Mouse (Mus musculus): Measurements from ENCODE around the gene Lrrc9. TPM values are rescaled to one million over a fixed set of nuclear protein-coding genes. Genes with fewer than 3 reads are reported as not detected.

The Lrrc9 gene
- polyA plus RNA-seq, 1 experiment, result 0.18 TPM

DNA sequence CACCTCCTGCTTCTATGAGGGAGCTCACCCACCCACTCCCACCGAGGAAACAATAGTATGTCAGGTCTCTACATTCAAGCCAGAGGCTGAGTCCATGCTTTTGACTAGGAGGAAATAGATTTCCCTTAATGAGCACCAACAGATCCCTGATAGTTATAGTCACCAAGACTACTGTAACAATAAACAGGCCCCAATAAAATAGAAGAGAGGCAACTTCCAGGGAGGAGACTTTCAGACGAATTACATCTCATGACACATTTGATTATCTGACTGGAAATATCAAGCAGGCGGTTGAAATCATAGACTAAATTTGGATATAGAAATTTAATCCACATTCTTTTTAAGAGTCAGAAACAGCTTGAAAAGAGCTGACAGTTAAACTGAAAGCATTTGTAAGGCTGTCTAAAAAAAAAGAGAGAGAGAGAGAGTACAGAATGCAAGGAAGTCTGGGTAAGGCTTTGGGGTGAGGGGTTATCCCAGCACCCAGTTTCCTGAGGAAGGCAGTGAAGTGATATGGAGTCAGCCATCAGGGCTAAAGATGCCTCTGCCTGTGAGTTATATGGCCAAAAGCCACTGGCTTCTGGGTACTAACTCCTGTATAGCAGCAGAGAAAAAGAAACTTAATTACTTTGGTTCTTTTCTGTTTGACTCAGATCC is 49.5 kb downstream of the Lrrc9 start:
- Histone ChIP-seq H3K4me3 (ENCODE audit: control insufficient read depth, insufficient read depth, low read length) (no peak overlapping the region), H3K27me3 (ENCODE audit: control insufficient read depth, insufficient read depth, low read length) (no peaks in the 10 kb centered on the region), H3K36me3 (ENCODE audit: control insufficient read depth, insufficient read depth, low read length) (no peaks in the 10 kb centered on the region), H3K27ac (ENCODE audit: control insufficient read depth, insufficient read depth, low read length) (no peak overlapping the region), H3K4me1 (replicated peaks; ENCODE audit: control insufficient read depth, insufficient read depth, low read length) (no peaks in the 10 kb centered on the region)
- no peak for TF ChIP-seq POLR2A (IDR thresholded peaks at IDR 0.05; ENCODE audit: control insufficient read depth, extremely low read depth, insufficient read depth, low read length, poor library complexity)
- TF ChIP-seq CTCF (IDR thresholded peaks at IDR 0.05; ENCODE audit: borderline replicate concordance, control insufficient read depth, extremely low read depth, insufficient read depth, low read length, poor library complexity), result no peak
- no peak for DNase-seq
- 86% methylated on average over 3 of the region's 3 CpGs for WGBS

DNA sequence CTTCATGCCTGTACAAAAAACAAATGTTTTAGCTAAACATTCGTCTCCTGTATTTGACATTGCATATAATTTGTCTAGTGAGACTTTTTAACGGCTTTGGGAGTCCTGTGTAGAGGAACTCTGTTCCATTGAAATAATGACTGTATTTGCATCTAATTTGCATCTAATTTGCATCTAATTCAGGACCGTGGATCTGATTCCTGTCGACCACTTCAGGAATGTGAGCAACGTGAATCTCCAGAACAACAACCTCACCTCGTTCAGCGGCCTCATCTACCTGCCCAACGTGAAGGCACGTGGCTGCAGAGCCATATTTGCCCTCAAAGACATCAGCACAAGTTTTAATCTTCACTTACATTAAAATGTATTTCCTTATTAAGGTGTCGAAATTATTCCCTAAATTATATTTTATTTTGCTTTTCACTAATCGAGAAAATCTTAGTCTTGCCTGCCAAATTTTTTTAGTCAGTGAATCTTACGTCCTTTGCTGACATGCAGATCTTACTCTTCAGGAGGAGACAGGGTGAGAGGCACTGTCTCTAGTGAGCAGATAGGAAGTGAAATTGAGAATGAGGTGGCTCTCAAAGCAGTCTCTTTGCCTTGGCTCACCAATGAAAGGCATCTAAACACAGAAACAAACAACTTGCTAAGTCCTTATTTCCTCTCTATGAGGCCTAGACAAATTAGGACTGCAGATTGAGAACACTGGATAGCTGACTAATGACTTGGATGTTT is 55.4 kb downstream of the Lrrc9 start:
- no peak overlapping the region for H3K4me3 ChIP-seq (ENCODE audit: control insufficient read depth, insufficient read depth, low read length)
- DNase-seq, result no peak
- no peaks in the 10 kb centered on the region for H3K36me3 ChIP-seq (ENCODE audit: control insufficient read depth, insufficient read depth, low read length)
- H3K27me3 ChIP-seq (ENCODE audit: control insufficient read depth, insufficient read depth, low read length), result no peaks in the 10 kb centered on the region
- TF ChIP-seq CTCF (IDR thresholded peaks at IDR 0.05; ENCODE audit: borderline replicate concordance, control insufficient read depth, extremely low read depth, insufficient read depth, low read length, poor library complexity) (no peak), POLR2A (IDR thresholded peaks at IDR 0.05; ENCODE audit: control insufficient read depth, extremely low read depth, insufficient read depth, low read length, poor library complexity) (no peak)
- H3K27ac ChIP-seq (ENCODE audit: control insufficient read depth, insufficient read depth, low read length), result no peak overlapping the region
- WGBS, result 86% methylated on average over 12 of the region's 12 CpGs
- H3K4me1 ChIP-seq (replicated peaks; ENCODE audit: control insufficient read depth, insufficient read depth, low read length), result no peaks in the 10 kb centered on the region

DNA sequence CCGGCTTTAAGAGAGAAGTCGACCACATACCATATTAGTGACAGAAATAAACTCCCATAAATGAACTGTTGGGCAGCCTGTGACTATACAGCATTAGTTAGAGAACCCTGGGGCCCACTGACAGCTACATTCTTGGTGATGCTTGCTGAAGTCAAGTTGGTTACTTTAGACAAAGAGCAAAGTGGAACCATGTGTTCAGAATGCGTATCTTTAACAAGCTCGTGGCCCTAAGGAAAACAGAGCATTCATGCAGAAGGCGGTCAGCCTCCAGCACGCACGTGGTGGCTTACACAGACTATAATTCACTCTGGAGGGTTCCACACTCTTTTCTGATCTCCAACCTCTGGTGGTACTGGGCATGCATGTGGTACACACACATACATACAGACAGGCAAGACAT is 67.9 kb downstream of the Lrrc9 start:
- WGBS, result 89% methylated on average over 7 of the region's 7 CpGs
- Histone ChIP-seq H3K27ac (ENCODE audit: control insufficient read depth, insufficient read depth, low read length) (no peak overlapping the region), H3K4me1 (replicated peaks; ENCODE audit: control insufficient read depth, insufficient read depth, low read length) (no peaks in the 10 kb centered on the region), H3K4me3 (ENCODE audit: control insufficient read depth, insufficient read depth, low read length) (no peak overlapping the region), H3K36me3 (ENCODE audit: control insufficient read depth, insufficient read depth, low read length) (no peaks in the 10 kb centered on the region), H3K27me3 (ENCODE audit: control insufficient read depth, insufficient read depth, low read length) (no peaks in the 10 kb centered on the region)
- no peak for DNase-seq
- TF ChIP-seq POLR2A (IDR thresholded peaks at IDR 0.05; ENCODE audit: control insufficient read depth, extremely low read depth, insufficient read depth, low read length, poor library complexity) (no peak), CTCF (IDR thresholded peaks at IDR 0.05; ENCODE audit: borderline replicate concordance, control insufficient read depth, extremely low read depth, insufficient read depth, low read length, poor library complexity) (no peak)

DNA sequence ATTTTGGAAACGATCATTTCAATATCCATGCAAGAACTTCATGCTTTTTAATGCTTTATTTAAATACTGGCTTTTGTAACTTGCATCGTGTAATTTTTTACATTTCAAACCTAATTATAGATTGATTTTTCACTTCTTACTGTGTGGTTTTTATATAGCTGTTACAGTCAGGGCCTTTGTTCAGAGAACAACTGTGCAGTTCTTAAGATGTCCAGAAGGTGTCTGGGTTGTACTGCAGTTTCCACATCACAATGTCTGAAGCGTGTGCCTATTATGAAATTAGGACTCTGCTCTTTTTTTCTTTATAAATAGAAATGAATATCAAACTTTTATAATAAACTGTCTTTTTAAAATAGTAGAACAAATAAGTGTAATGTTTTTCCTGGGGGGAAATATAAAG is 73.8 kb downstream of the Lrrc9 start:
- H3K27me3 ChIP-seq (ENCODE audit: control insufficient read depth, insufficient read depth, low read length), result no peaks in the 10 kb centered on the region
- WGBS, result 60% methylated on average over 3 of the region's 3 CpGs

DNA sequence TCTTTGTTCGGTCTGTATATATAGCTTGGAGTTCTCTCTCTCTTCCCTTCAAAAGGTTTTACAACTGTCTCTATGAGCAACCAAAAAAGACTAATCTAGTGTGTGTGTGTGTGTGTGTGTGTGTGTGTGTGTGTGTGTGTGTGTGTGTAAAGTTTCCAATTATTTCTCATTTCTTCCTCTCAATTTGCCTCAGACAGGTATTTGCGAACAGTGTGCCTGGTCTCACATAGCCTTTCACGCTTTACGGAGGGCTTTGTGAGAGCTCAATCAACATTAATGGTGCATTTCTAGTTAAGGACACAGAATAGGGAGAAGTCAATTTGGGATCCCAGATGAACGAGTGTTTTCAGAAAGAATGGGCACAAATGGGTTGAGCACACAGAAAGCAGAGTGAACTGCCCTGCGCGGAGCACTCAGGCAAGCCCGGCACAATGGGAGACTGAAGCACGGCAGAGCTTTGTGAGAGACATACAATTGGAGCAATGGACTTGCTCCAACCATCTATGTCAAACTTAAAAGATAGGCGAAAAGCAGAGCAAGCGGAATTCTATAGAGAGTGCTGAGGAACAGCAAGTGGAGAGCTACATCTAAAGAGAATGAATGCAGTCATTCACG is 76.6 kb downstream of the Lrrc9 start:
- TF ChIP-seq CTCF (IDR thresholded peaks at IDR 0.05; ENCODE audit: borderline replicate concordance, control insufficient read depth, extremely low read depth, insufficient read depth, low read length, poor library complexity) (no peak), POLR2A (IDR thresholded peaks at IDR 0.05; ENCODE audit: control insufficient read depth, extremely low read depth, insufficient read depth, low read length, poor library complexity) (no peak)
- 94% methylated on average over 12 of the region's 12 CpGs for WGBS
- Histone ChIP-seq H3K27me3 (ENCODE audit: control insufficient read depth, insufficient read depth, low read length) (no peaks in the 10 kb centered on the region), H3K27ac (ENCODE audit: control insufficient read depth, insufficient read depth, low read length) (no peak overlapping the region), H3K4me1 (replicated peaks; ENCODE audit: control insufficient read depth, insufficient read depth, low read length) (no peaks in the 10 kb centered on the region), H3K36me3 (ENCODE audit: control insufficient read depth, insufficient read depth, low read length) (no peaks in the 10 kb centered on the region), H3K4me3 (ENCODE audit: control insufficient read depth, insufficient read depth, low read length) (no peak overlapping the region)
- no peak for DNase-seq

More for the DNA sequence above, 73.8 kb downstream of the Lrrc9 start:
- no peak overlapping the region for H3K4me3 ChIP-seq (ENCODE audit: control insufficient read depth, insufficient read depth, low read length)
- H3K27ac ChIP-seq (ENCODE audit: control insufficient read depth, insufficient read depth, low read length), result no peak overlapping the region
- TF ChIP-seq POLR2A (IDR thresholded peaks at IDR 0.05; ENCODE audit: control insufficient read depth, extremely low read depth, insufficient read depth, low read length, poor library complexity) (no peak), CTCF (IDR thresholded peaks at IDR 0.05; ENCODE audit: borderline replicate concordance, control insufficient read depth, extremely low read depth, insufficient read depth, low read length, poor library complexity) (no peak)
- no peaks in the 10 kb centered on the region for H3K36me3 ChIP-seq (ENCODE audit: control insufficient read depth, insufficient read depth, low read length)
- DNase-seq, result no peak
- no peaks in the 10 kb centered on the region for H3K4me1 ChIP-seq (replicated peaks; ENCODE audit: control insufficient read depth, insufficient read depth, low read length)

DNA sequence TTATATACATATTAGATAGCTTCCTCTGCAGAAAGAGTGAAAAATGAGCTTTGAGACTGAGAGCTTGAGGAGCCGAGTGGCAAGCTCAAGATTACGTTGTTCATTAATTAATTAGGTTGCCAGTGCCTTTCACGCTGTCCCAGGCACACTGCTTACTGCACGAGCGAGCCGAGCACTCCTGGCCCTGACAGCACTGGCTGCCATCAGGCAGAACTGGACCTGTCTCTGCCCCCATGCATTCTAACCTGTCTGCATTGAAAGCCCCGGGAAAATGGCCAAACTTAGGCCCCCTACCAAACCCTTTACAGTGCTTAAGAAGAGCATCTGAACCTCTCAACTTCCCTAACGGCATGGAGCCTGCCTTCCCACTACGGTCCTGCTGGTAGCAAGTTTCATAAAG is 77.7 kb downstream of the Lrrc9 start:
- H3K36me3 ChIP-seq (ENCODE audit: control insufficient read depth, insufficient read depth, low read length), result no peaks in the 10 kb centered on the region
- 86% methylated on average over 9 of the region's 9 CpGs for WGBS
- no peak overlapping the region for H3K4me3 ChIP-seq (ENCODE audit: control insufficient read depth, insufficient read depth, low read length)
- no peak for DNase-seq
- TF ChIP-seq CTCF (IDR thresholded peaks at IDR 0.05; ENCODE audit: borderline replicate concordance, control insufficient read depth, extremely low read depth, insufficient read depth, low read length, poor library complexity), result no peak
- TF ChIP-seq POLR2A (IDR thresholded peaks at IDR 0.05; ENCODE audit: control insufficient read depth, extremely low read depth, insufficient read depth, low read length, poor library complexity), result no peak
- no peak overlapping the region for H3K27ac ChIP-seq (ENCODE audit: control insufficient read depth, insufficient read depth, low read length)
- no peaks in the 10 kb centered on the region for H3K4me1 ChIP-seq (replicated peaks; ENCODE audit: control insufficient read depth, insufficient read depth, low read length)
- H3K27me3 ChIP-seq (ENCODE audit: control insufficient read depth, insufficient read depth, low read length), result no peaks in the 10 kb centered on the region

Measured in thymus, adult 2 months (tissue).